Mouse (Mus musculus) embryonic facial prominence, embryonic 11.5 days (tissue): ENCODE data around the gene Pak4. TPM values are rescaled to one million over a fixed set of nuclear protein-coding genes. Genes with fewer than 3 reads are reported as not detected.
"Not testable (repeated sequence)": the region's sequence is repeated elsewhere in the genome, so short reads cannot be mapped to it uniquely, and the experiment has no call there.

Source experiments
- ATAC-seq: fragments of 200-750 bp; cut with Nextera tagmentation; replicated peaks from 2 replicates; pipeline ENCODE4 v1.8.0; 2017; ENCODE audit warnings: low read depth; ENCODE audit not compliant: insufficient number of reproducible peaks, low FRiP score, low TSS enrichment
- DNase-seq: peaks from one replicate; pipeline ENCODE4 v3.0.0-alpha.2; 2015; ENCODE audit warnings: low spot score
- H3K27ac ChIP-seq: fragments of 300-500 bp; sonication (generic); replicated peaks from 2 replicates; pipeline ENCODE4 v1.5.1; 2014; ENCODE audit warnings: mild to moderate bottlenecking, low read depth, low read length, control low read depth
- H3K27me3 ChIP-seq: fragments of 300-500 bp; sonication (generic); 2 replicates; pipeline ENCODE4 v1.6.1; 2014; ENCODE audit warnings: mild to moderate bottlenecking, low read length, moderate library complexity, mixed read lengths; ENCODE audit not compliant: control insufficient read depth, insufficient read depth
- H3K36me3 ChIP-seq: fragments of 300-500 bp; sonication (generic); replicated peaks from 2 replicates; pipeline ENCODE4 v1.6.1; 2014; ENCODE audit warnings: low read depth, mild to moderate bottlenecking, low read length, moderate library complexity, mixed read lengths; ENCODE audit not compliant: control insufficient read depth, insufficient read depth
- H3K4me1 ChIP-seq: fragments of 300-500 bp; sonication (generic); 2 replicates; pipeline ENCODE4 v1.6.1; 2014; ENCODE audit warnings: low read length, mixed read lengths; ENCODE audit not compliant: control insufficient read depth, insufficient read depth
- H3K4me2 ChIP-seq: fragments of 300-500 bp; sonication (generic); 2 replicates; pipeline ENCODE4 v1.6.1; 2014; ENCODE audit warnings: low read depth, mild to moderate bottlenecking, control low read depth, low read length, moderate library complexity
- H3K4me3 ChIP-seq: fragments of 300-500 bp; sonication (generic); 2 replicates; pipeline ENCODE4 v1.5.1; 2014; ENCODE audit warnings: low read depth, low read length, control low read depth
- H3K9ac ChIP-seq: fragments of 300-500 bp; sonication (generic); replicated peaks from 2 replicates; pipeline ENCODE4 v1.6.1; 2014; ENCODE audit warnings: mild to moderate bottlenecking, control low read depth, low read length
- H3K9me3 ChIP-seq: fragments of 300-500 bp; sonication (generic); replicated peaks from 2 replicates; pipeline ENCODE4 v1.6.1; 2016; ENCODE audit warnings: mild to moderate bottlenecking, low read length, inconsistent platforms, mixed read lengths; ENCODE audit not compliant: control insufficient read depth
- WGBS: fragments of 180-500 bp; shearing (Covaris S2); extraction: QIAGEN DNeasy Blood & Tissue Kit; methylation state at CpG from one replicate; pipeline ENCODE4 v1.1.7; 2014; 5-methylcytosine and 5-hydroxymethylcytosine counted together
- polyA plus RNA-seq: library from polyadenylated mRNA; unstranded; fragments of >200 nt; fragmentation: Nextera tagmentation; extraction: Ambion mirVana; gene quantifications from 2 replicates; pipeline ENCODE4 v1.2.1, GENCODE M21; 2014

The Pak4 gene
- polyA plus RNA-seq, 1 experiment from 2014 or later, result 25.6 TPM

GRCm38 (mm10) chr7:28540526-28540925 is 57.5 kb downstream of the Pak4 start, which contains the start of gene Sycn:
Sycn (plus strand) TSS chr7:28540885.
- H3K9ac ChIP-seq, result no peak within 1 kb of the TSS
- 74% methylated on average over 4 of the region's 4 CpGs for WGBS
- H3K27me3 ChIP-seq, result peaks cover 9% of the 10 kb centered on the region
- no peaks in the 10 kb centered on the region; the same call in 1 of the 2 replicates for H3K4me1 ChIP-seq
- H3K9me3 ChIP-seq, result no peaks in the 10 kb centered on the region
- H3K4me2 ChIP-seq, result no peak within 1 kb of the TSS
- ATAC-seq, result no peak
- H3K4me3 ChIP-seq, result no peak within 1 kb of the TSS
- no peak within 1 kb of the TSS for H3K27ac ChIP-seq
- DNase-seq, result no peak
- no peaks in the 10 kb centered on the region for H3K36me3 ChIP-seq

GRCm38 (mm10) chr7:28538886-28539285 is 59.1 kb downstream of the Pak4 start:
- not testable (repeated sequence) for H3K27me3 ChIP-seq

GRCm38 (mm10) chr7:28532005-28532404 is 66.0 kb downstream of the Pak4 start:
- no peaks in the 10 kb centered on the region for H3K9me3 ChIP-seq
- WGBS, result 60% methylated on average over 8 of the region's 8 CpGs
- no peaks in the 10 kb centered on the region for H3K4me1 ChIP-seq
- no peak overlapping the region for H3K27ac ChIP-seq
- DNase-seq (no peak), ATAC-seq (no peak)
- no peak overlapping the region for H3K4me3 ChIP-seq
- no peak overlapping the region for H3K4me2 ChIP-seq
- no peaks in the 10 kb centered on the region for H3K27me3 ChIP-seq
- H3K36me3 ChIP-seq, result no peaks in the 10 kb centered on the region
- no peak overlapping the region for H3K9ac ChIP-seq

More at GRCm38 (mm10) chr7:28538886-28539285, 59.1 kb downstream of the Pak4 start:
- not testable (repeated sequence) for H3K9me3 ChIP-seq, H3K4me3 ChIP-seq, DNase-seq, H3K36me3 ChIP-seq, H3K4me1 ChIP-seq, H3K9ac ChIP-seq, ATAC-seq, H3K27ac ChIP-seq, H3K4me2 ChIP-seq
- WGBS, result 92% methylated on average over 6 of the region's 6 CpGs

- ATAC-seq, result peak; percentile 70; the same call in 1 of the 2 replicates
- 7% methylated on average over 19 of the region's 19 CpGs for WGBS
- peak; percentile 83 for DNase-seq
- Histone ChIP-seq H3K9ac (no peak overlapping the region; the same call in 1 of the 2 replicates), H3K9me3 (no peaks in the 10 kb centered on the region), H3K4me3 (no peak overlapping the region), H3K27ac (no peak overlapping the region), H3K27me3 (no peaks in the 10 kb centered on the region), H3K4me2 (no peak overlapping the region), H3K36me3 (no peaks in the 10 kb centered on the region), H3K4me1 (no peaks in the 10 kb centered on the region)
Measured at GRCm38 (mm10) chr7:28527922-28528719, 69.9 kb downstream of the Pak4 start.

GRCm38 (mm10) chr7:28522536-28522935 is 75.4 kb downstream of the Pak4 start, which contains the start of gene Ifnl3:
Ifnl3 (plus strand) TSS chr7:28522836.
- not testable (repeated sequence) for H3K9me3 ChIP-seq, H3K4me3 ChIP-seq, H3K36me3 ChIP-seq, H3K4me2 ChIP-seq, H3K27me3 ChIP-seq, DNase-seq, ATAC-seq, H3K4me1 ChIP-seq, H3K9ac ChIP-seq, H3K27ac ChIP-seq
- WGBS, result 72% methylated on average over 5 of the region's 6 CpGs

GRCm38 (mm10) chr7:28511441-28511840 is 86.5 kb downstream of the Pak4 start:
- WGBS, result 75% methylated on average over 8 of the region's 8 CpGs
- DNase-seq, result no peak
- H3K27ac ChIP-seq, result no peak overlapping the region

GRCm38 (mm10) chr7:28510405-28510974 is 87.5 kb downstream of the Pak4 start, which contains the start of gene Ifnl2:
Ifnl2 (minus strand) TSS chr7:28510455.
- WGBS, result 69% methylated on average over 8 of the region's 8 CpGs
- H3K36me3 ChIP-seq, H3K9ac ChIP-seq, H3K9me3 ChIP-seq, DNase-seq, H3K4me2 ChIP-seq, H3K4me1 ChIP-seq, H3K4me3 ChIP-seq, H3K27me3 ChIP-seq, H3K27ac ChIP-seq, ATAC-seq: not testable (repeated sequence)

More at GRCm38 (mm10) chr7:28511441-28511840, 86.5 kb downstream of the Pak4 start:
- Histone ChIP-seq H3K27me3 (no peaks in the 10 kb centered on the region), H3K4me2 (no peak overlapping the region), H3K9me3 (no peaks in the 10 kb centered on the region), H3K36me3 (no peaks in the 10 kb centered on the region), H3K9ac (no peak overlapping the region), H3K4me1 (no peaks in the 10 kb centered on the region), H3K4me3 (no peak overlapping the region)
- no peak for ATAC-seq

- H3K9me3 ChIP-seq, H3K9ac ChIP-seq, H3K27me3 ChIP-seq, H3K4me2 ChIP-seq, DNase-seq, H3K4me3 ChIP-seq, H3K36me3 ChIP-seq, ATAC-seq, H3K27ac ChIP-seq, H3K4me1 ChIP-seq: not testable (repeated sequence)
- WGBS, result no CpG with 5 or more reads among the region's 2 CpGs
Measured at GRCm38 (mm10) chr7:28509121-28509520, 88.9 kb downstream of the Pak4 start.
